Mouse (Mus musculus) liver, embryonic 11.5 days (tissue): Measurements from ENCODE around the gene Osbpl6. TPM values are rescaled to one million over a fixed set of nuclear protein-coding genes. Genes with fewer than 3 reads are reported as not detected.

Source experiments
- ATAC-seq: fragments of 200-750 bp; cut with Nextera tagmentation; replicated peaks from 2 replicates; pipeline ENCODE4 v1.8.0; 2017; ENCODE audit warnings: moderate number of reproducible peaks, mild to moderate bottlenecking, moderate TSS enrichment, moderate library complexity; ENCODE audit not compliant: low FRiP score
- DNase-seq: peaks from one replicate; pipeline ENCODE4 v3.0.0-alpha.2; 2017; ENCODE audit warnings: low spot score
- H3K27ac ChIP-seq: fragments of 300-500 bp; sonication (generic); 2 replicates; pipeline ENCODE4 v1.5.1; 2014; ENCODE audit warnings: mild to moderate bottlenecking, low read depth, low read length, control low read depth
- H3K27me3 ChIP-seq: fragments of 300-500 bp; sonication (generic); replicated peaks from 2 replicates; pipeline ENCODE4 v1.6.1; 2014; ENCODE audit warnings: low read length, mixed read lengths; ENCODE audit not compliant: control insufficient read depth, insufficient read depth
- H3K36me3 ChIP-seq: fragments of 300-500 bp; sonication (generic); 2 replicates; pipeline ENCODE4 v1.6.1; 2014; ENCODE audit warnings: mild to moderate bottlenecking, low read length, moderate library complexity, mixed read lengths; ENCODE audit not compliant: control insufficient read depth, insufficient read depth
- H3K4me1 ChIP-seq: fragments of 300-500 bp; sonication (generic); replicated peaks from 2 replicates; pipeline ENCODE4 v1.6.1; 2014; ENCODE audit warnings: low read length, mixed read lengths; ENCODE audit not compliant: control insufficient read depth, insufficient read depth
- H3K4me2 ChIP-seq: fragments of 300-500 bp; sonication (generic); 2 replicates; pipeline ENCODE4 v1.6.1; 2014; ENCODE audit warnings: mild to moderate bottlenecking, control low read depth, moderate library complexity
- H3K4me3 ChIP-seq: fragments of 300-500 bp; sonication (generic); 2 replicates; pipeline ENCODE4 v1.5.1; 2014; ENCODE audit warnings: low read depth, low read length, control low read depth
- H3K9ac ChIP-seq: fragments of 300-500 bp; sonication (generic); 2 replicates; pipeline ENCODE4 v1.6.1; 2014; ENCODE audit warnings: low read depth, low read length, control low read depth
- H3K9me3 ChIP-seq: fragments of 300-500 bp; sonication (generic); 2 replicates; pipeline ENCODE4 v1.6.1; 2016; ENCODE audit warnings: low read length, inconsistent platforms, mixed read lengths; ENCODE audit not compliant: control insufficient read depth
- WGBS: fragments of 180-500 bp; shearing (Covaris S2); extraction: QIAGEN DNeasy Blood & Tissue Kit; methylation state at CpG from one replicate; pipeline ENCODE4 v1.1.7; 2014; 5-methylcytosine and 5-hydroxymethylcytosine counted together
- polyA plus RNA-seq: library from polyadenylated mRNA; unstranded; fragments of >200 nt; fragmentation: Nextera tagmentation; extraction: Ambion mirVana; gene quantifications from 2 replicates; pipeline ENCODE4 v1.2.1, GENCODE M21; 2014

Osbpl6 gene
- polyA plus RNA-seq, 1 experiment from 2014 or later, result 3.4 TPM

DNA sequence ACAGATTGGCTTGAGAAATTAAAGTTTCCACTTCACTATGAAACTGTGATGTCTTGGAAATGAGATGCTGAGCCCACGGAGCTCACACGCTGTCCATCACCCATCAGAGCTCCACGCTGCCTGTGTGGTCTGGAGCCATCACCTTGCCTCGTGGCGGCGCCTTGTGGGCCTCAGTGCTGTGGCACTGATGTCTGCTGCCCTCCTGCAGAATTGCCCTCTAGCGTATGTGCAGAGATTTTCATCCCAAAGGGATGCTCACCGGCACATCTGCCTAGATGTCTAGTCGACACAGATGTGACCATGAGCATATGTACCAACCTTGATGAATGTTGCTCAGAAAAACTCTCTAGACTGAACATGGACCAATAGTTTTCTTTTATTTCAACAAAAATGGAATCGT is 180.6 kb downstream of the Osbpl6 start:
- Histone ChIP-seq H3K27ac (no peak overlapping the region), H3K4me2 (no peak overlapping the region), H3K4me3 (no peak overlapping the region), H3K9me3 (no peaks in the 10 kb centered on the region), H3K4me1 (no peaks in the 10 kb centered on the region), H3K9ac (no peak overlapping the region), H3K36me3 (no peaks in the 10 kb centered on the region), H3K27me3 (no peaks in the 10 kb centered on the region)
- 76% methylated on average over 10 of the region's 10 CpGs for WGBS
- ATAC-seq (no peak), DNase-seq (no peak)

DNA sequence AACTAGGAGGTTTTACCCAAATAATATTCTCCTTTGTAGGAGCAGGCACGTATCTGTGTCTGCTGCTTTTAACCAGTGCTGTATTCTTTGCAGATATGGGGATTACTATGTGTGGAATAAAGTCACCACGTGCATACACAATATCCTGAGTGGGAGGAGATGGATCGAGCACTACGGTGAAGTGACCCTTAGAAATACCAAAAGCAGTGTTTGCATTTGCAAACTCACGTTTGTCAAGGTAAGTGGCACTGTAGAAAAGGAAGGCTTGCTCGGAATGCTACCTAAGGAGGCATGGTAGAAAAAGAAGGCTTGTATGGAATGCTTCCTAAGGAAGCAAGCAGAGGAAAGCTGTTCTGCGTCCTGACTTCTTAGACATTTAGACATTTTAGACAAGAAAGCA is 183.9 kb downstream of the Osbpl6 start:
- Histone ChIP-seq H3K9ac (no peak overlapping the region), H3K27me3 (no peaks in the 10 kb centered on the region), H3K36me3 (no peaks in the 10 kb centered on the region), H3K4me2 (no peak overlapping the region), H3K4me3 (no peak overlapping the region), H3K27ac (no peak overlapping the region), H3K9me3 (no peaks in the 10 kb centered on the region), H3K4me1 (no peaks in the 10 kb centered on the region)
- no peak for ATAC-seq
- 81% methylated on average over 7 of the region's 7 CpGs for whole genome bisulfite sequencing
- DNase-seq, result no peak

DNA sequence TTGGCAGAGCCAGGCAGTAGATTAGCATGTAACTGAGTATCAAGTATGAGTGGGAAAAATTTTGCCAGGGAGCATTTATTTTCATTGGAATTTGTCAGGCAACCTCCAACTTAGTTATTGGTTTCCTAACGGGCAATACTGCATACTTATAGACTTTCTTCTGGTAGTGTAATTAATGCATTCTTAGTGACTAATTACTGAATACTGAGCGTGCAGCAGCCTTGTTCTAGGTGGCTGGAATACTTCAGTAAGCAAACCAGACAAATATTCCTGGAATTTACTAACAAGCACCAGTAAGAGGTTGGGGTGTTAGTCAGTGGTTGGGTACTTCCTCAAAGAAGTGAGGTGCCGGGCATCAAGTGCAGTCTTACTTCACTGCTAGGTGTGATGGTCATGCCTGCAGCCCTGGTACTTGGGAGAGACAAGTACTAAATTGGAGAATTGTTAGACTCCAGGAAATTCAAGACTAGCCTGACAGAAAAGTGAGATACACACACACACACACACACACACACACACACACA is 186.2 kb downstream of the Osbpl6 start:
- Histone ChIP-seq H3K4me3 (no peak overlapping the region), H3K4me2 (no peak overlapping the region), H3K27me3 (no peaks in the 10 kb centered on the region), H3K27ac (no peak overlapping the region), H3K9me3 (no peaks in the 10 kb centered on the region), H3K36me3 (no peaks in the 10 kb centered on the region), H3K4me1 (no peaks in the 10 kb centered on the region), H3K9ac (no peak overlapping the region)
- DNase-seq (no peak), ATAC-seq (no peak)
- 74% methylated on average over 3 of the region's 3 CpGs for WGBS

DNA sequence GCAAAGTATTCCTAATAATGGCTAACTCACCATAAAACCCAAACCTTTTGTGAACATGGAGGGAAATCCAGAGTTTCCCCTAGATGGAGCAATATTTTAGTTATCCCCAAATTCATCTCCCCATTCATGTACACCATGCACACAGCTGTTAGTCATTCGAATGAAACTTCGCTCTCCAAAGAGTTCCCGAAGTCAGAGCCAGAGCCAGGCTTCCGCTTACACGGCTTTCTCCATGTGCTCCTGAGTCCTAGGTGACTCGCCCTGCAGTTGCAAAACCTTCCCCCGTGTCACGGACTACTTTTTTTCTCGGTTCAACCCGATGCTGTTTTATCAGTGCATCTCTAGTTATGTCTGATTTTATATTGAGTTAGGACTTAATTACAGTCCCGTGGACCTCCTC is 191.2 kb downstream of the Osbpl6 start:
- no peaks in the 10 kb centered on the region for H3K36me3 ChIP-seq
- 84% methylated on average over 11 of the region's 11 CpGs for WGBS
- H3K9ac ChIP-seq, result no peak overlapping the region
- no peaks in the 10 kb centered on the region for H3K27me3 ChIP-seq
- no peaks in the 10 kb centered on the region for H3K4me1 ChIP-seq
- DNase-seq (no peak), ATAC-seq (no peak)
- no peak overlapping the region for H3K4me2 ChIP-seq
- no peak overlapping the region for H3K27ac ChIP-seq
- H3K9me3 ChIP-seq, result no peaks in the 10 kb centered on the region
- H3K4me3 ChIP-seq, result no peak overlapping the region

DNA sequence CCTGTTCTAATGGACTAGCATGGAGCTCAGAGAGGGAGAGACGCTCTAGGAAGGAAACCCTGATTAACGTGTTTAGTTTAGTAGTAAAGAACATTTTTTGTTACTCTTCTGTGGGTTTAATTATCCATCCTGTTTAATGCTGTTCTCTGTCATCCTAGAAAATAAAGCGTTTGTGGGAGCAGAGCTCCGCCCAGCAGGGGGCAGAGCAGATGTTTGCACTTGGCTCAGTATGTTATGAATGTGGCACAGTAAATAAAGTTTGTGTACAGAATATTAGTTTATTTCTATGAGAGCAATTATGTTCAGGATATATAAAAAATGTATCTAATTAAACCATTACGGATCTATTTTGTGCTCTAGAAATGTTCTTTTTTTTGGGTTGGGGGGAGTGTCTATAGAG is 192.9 kb downstream of the Osbpl6 start:
- WGBS, result 73% methylated on average over 5 of the region's 5 CpGs
- no peak for ATAC-seq
- no peak overlapping the region for H3K9ac ChIP-seq
- no peaks in the 10 kb centered on the region for H3K4me1 ChIP-seq
- H3K36me3 ChIP-seq, result no peaks in the 10 kb centered on the region
- no peaks in the 10 kb centered on the region for H3K27me3 ChIP-seq
- H3K4me2 ChIP-seq, result no peak overlapping the region
- no peak for DNase-seq
- H3K4me3 ChIP-seq, result no peak overlapping the region
- no peaks in the 10 kb centered on the region for H3K9me3 ChIP-seq
- no peak overlapping the region for H3K27ac ChIP-seq

DNA sequence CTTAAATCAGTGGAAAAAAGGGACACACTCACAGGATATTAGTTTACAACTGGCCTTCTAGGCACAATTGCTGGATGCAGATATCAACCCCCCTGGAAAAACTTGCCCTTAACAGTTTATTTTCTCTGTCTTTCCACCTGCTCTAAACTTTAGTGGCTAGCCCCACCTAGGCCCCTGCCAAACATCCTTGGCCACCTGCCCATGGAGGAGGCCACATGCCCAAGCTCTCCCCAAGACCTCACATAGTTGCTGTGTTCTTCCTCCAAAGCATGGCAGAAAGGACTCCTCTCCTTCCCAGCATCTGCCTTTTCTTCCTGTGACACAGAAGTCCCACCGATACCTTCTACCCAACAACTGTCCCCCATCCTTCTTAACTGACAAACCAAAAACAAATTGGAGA is 195.9 kb downstream of the Osbpl6 start:
- 80% methylated on average over 1 of the region's 1 CpGs for WGBS
- H3K9ac ChIP-seq, result no peak overlapping the region
- no peak overlapping the region for H3K27ac ChIP-seq
- DNase-seq, result no peak
- H3K4me2 ChIP-seq, result no peak overlapping the region
- no peak overlapping the region for H3K4me3 ChIP-seq
- no peak for ATAC-seq
- no peaks in the 10 kb centered on the region for H3K27me3 ChIP-seq
- H3K36me3 ChIP-seq, result no peaks in the 10 kb centered on the region
- no peaks in the 10 kb centered on the region for H3K9me3 ChIP-seq
- no peaks in the 10 kb centered on the region for H3K4me1 ChIP-seq

DNA sequence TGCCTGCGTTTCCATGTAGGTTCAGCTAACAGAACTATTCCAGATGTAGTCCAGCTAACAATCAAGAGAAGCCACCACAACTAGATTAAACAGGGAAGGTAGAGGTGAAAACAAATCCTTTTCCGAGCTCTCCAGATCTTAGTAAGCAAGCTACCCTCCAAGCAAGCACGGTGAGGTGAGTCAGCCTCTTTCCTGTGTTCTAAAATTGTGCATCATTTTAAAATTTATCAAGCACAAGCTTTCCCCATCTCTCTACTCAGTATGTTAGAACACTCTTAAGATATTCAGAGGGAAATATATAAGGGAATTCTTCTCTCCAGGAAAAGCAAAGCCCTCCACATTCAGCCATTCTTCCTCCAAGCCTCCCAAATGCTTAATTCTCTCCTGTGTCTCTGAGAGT is 200.4 kb downstream of the Osbpl6 start:
- H3K4me2 ChIP-seq, result no peak overlapping the region
- H3K27ac ChIP-seq, result no peak overlapping the region
- no peaks in the 10 kb centered on the region for H3K9me3 ChIP-seq
- H3K36me3 ChIP-seq, result no peaks in the 10 kb centered on the region
- no peak overlapping the region for H3K4me3 ChIP-seq
- no peaks in the 10 kb centered on the region for H3K4me1 ChIP-seq
- no peak overlapping the region for H3K9ac ChIP-seq
- ATAC-seq, result no peak
- H3K27me3 ChIP-seq, result no peaks in the 10 kb centered on the region
- no peak for DNase-seq
- WGBS, result 84% methylated on average over 3 of the region's 3 CpGs

DNA sequence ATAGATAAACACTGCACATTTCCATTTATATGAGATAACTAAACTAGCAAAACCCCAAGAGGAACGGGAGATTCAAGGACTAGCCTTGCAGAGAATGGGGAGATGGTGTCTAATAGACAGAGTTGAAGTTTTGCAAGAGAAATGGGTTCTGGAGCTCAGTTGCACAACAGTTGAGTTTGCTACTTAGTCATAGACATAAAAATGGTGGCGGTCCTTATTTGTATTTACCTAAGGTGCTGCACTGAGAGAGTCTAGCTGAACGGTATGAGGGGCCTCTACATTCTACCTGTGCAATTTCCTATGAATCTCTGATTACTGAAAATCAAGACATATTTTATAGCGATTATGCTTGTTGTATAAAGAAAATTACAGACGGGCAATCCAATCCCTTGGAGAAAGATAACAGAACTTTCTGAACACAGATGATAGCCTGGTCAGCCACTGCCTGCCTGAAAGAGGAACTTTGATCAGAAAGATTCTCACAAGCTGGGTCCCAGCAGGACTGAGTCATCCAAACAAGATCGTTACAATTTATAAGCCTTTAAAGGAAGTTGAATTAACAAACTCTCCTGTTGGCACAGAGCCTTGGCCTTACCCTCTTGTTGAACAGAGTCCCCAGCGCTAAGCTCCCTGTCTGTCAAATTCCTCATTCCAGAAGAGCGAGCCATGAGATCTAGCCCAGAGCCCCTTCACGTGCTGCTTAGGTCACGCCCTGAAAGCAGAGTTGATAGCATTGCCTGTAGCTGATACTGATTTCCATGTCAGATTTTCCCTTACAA is 204.2 kb downstream of the Osbpl6 start:
- Histone ChIP-seq H3K4me1 (no peaks in the 10 kb centered on the region), H3K36me3 (no peaks in the 10 kb centered on the region), H3K9ac (no peak overlapping the region), H3K4me2 (no peak overlapping the region), H3K27me3 (no peaks in the 10 kb centered on the region), H3K4me3 (no peak overlapping the region), H3K9me3 (no peaks in the 10 kb centered on the region), H3K27ac (no peak overlapping the region)
- no peak for ATAC-seq
- DNase-seq, result no peak
- WGBS, result 67% methylated on average over 10 of the region's 10 CpGs

DNA sequence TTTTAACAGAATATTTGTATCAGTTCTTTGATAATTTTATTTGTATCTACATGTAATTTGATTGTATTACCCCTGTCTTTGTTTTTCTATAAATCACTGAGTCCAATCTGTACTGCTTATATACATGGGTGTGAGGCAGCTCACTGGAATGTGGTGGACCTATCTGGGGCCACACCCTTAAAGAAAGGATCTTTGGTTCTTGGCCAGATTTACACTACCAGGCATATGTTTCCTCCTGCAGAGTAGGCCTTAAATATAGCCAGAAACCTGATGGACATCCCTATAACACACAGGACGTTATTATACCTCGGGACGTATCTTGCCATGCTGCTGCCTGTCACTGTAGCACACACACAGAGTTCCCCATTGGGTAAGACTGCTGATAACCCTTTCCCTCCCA is 205.7 kb downstream of the Osbpl6 start:
- H3K9me3 ChIP-seq, result no peaks in the 10 kb centered on the region
- H3K4me2 ChIP-seq, result no peak overlapping the region
- 85% methylated on average over 3 of the region's 3 CpGs for WGBS
- H3K27me3 ChIP-seq, result no peaks in the 10 kb centered on the region
- H3K36me3 ChIP-seq, result no peaks in the 10 kb centered on the region
- no peak overlapping the region for H3K4me3 ChIP-seq
- DNase-seq, result no peak
- no peak overlapping the region for H3K27ac ChIP-seq
- no peak overlapping the region for H3K9ac ChIP-seq
- H3K4me1 ChIP-seq, result no peaks in the 10 kb centered on the region
- ATAC-seq, result no peak
